Mouse (Mus musculus) spleen, adult 2 months (tissue): ENCODE results near the gene Clca1.

Experiments
- CTCF ChIP-seq: fragments of 200-500 bp; IDR thresholded peaks from 2 replicates; pipeline ENCODE4 v1.5.1; 2011; ENCODE audit warnings: mild to moderate bottlenecking, inconsistent platforms; ENCODE audit not compliant: insufficient read depth, insufficient read length, insufficient replicate concordance; ENCODE audit errors: extremely low read depth
- POLR2A ChIP-seq: fragments of 200-500 bp; IDR thresholded peaks from 2 replicates; pipeline ENCODE4 v1.6.1; 2011; ENCODE audit warnings: low read depth, low read length, inconsistent platforms

DNA sequence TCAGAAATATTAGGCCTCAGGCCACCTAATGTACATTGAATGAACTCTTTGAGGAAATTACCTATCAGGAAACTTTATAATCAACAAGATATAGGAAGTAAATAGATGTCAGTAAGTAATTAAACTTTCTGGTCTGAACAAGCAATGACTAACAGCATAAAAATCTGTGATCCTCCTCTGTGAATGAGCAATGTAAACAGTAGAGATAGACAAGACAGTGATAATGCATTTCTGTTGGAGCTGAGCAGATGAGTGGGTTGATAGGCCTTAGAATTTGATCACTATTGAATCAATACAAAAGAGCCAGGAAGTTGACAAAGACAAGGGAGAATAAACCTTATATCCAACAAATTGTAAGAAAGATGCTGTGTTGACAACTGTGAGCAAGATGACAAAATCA is 40.0 kb downstream of the Clca1 start:
- no peak for TF ChIP-seq CTCF
- no peak for TF ChIP-seq POLR2A
